Mouse (Mus musculus): ENCODE data around the gene Card19. TPM values are rescaled to one million over a fixed set of nuclear protein-coding genes. Genes with fewer than 3 reads are reported as not detected.
A peak's percentile ranks its signal among the peaks of the same experiment; 100 is the strongest.

Card19 gene
- polyA plus RNA-seq, 1 experiment from 2014 or later = 50.3 TPM

DNA sequence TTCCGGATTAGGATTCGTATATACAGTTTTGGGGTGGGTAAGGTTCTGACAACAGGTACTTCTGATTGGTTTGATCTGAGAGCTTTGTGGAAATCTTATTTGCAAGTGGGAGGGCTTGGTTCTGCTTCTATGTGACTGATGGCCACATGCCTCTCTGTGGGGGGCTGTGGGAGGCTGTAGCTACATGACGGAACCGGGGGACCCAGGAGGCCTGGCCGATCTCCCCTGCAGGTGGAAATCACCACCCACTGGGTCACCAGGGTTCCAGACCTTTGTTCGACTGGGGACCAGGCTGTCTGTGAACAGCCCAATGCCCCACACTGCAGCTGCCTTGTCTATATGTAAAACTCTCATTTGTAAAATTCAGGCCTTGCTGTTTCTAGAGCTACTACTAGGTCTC, 8.9 kb upstream of the Card19 start:
- ATAC-seq (ENCODE audit: insufficient number of reproducible peaks, insufficient read depth, low FRiP score, low TSS enrichment) = no peak
- H3K4me2 ChIP-seq (replicated peaks) = no peak overlapping the region

GRCm38 (mm10) chr13:49224314-49224713, 8.5 kb upstream of the Card19 start:
- no peaks in the 10 kb centered on the region for H3K4me1 ChIP-seq
- no peak overlapping the region for H3K9ac ChIP-seq
- 0 out of 2 replicates have a peak, but pooled peaks have one; percentile 6 for ATAC-seq (ENCODE audit: insufficient number of reproducible peaks, insufficient read depth, low FRiP score, low TSS enrichment)
- 16% methylated on average over 10 of the region's 10 CpGs for WGBS
- H3K9me3 ChIP-seq = no peaks in the 10 kb centered on the region
- no peak overlapping the region for H3K27ac ChIP-seq
- no peaks in the 10 kb centered on the region for H3K36me3 ChIP-seq
- no peak overlapping the region for H3K4me2 ChIP-seq (replicated peaks)
- H3K4me3 ChIP-seq = no peak overlapping the region
- 0 out of 2 replicates have a peak, but pooled peaks cover 4% of the 10 kb centered on the region for H3K27me3 ChIP-seq

More for the DNA sequence above, 8.9 kb upstream of the Card19 start:
- Histone ChIP-seq H3K4me3 (no peak overlapping the region), H3K9me3 (no peaks in the 10 kb centered on the region), H3K9ac (no peak overlapping the region), H3K27ac (no peak overlapping the region), H3K36me3 (no peaks in the 10 kb centered on the region), H3K27me3 (0 out of 2 replicates have a peak, but pooled peaks cover 4% of the 10 kb centered on the region), H3K4me1 (no peaks in the 10 kb centered on the region)
- 20% methylated on average over 6 of the region's 6 CpGs for WGBS

GRCm38 (mm10) chr13:49220912-49221311, 5.1 kb upstream of the Card19 start:
- Histone ChIP-seq H3K4me1 (peaks cover 12% of the 10 kb centered on the region; the same call in 1 of the 2 replicates), H3K4me2 (replicated peaks) (no peak overlapping the region), H3K9ac (no peak overlapping the region), H3K9me3 (no peaks in the 10 kb centered on the region), H3K27ac (no peak overlapping the region), H3K4me3 (no peak overlapping the region), H3K27me3 (0 out of 2 replicates have a peak, but pooled peaks cover 9% of the 10 kb centered on the region), H3K36me3 (no peaks in the 10 kb centered on the region)
- no peak for ATAC-seq (ENCODE audit: insufficient number of reproducible peaks, insufficient read depth, low FRiP score, low TSS enrichment)
- WGBS = 17% methylated on average over 5 of the region's 5 CpGs

- Histone ChIP-seq H3K36me3 (no peaks in the 10 kb centered on the region), H3K4me2 (replicated peaks) (no peak overlapping the region), H3K4me1 (peaks cover 20% of the 10 kb centered on the region), H3K27me3 (0 out of 2 replicates have a peak, but pooled peaks cover 8% of the 10 kb centered on the region), H3K9me3 (no peaks in the 10 kb centered on the region), H3K27ac (no peak overlapping the region), H3K4me3 (no peak overlapping the region), H3K9ac (no peak overlapping the region)
- ATAC-seq (ENCODE audit: insufficient number of reproducible peaks, insufficient read depth, low FRiP score, low TSS enrichment) = no peak
- WGBS = 85% methylated on average over 4 of the region's 4 CpGs
Measured at GRCm38 (mm10) chr13:49219367-49219766, 3.5 kb upstream of the Card19 start.

GRCm38 (mm10) chr13:49218651-49219050, 2.8 kb upstream of the Card19 start:
- H3K4me3 ChIP-seq = no peak overlapping the region
- no peaks in the 10 kb centered on the region for H3K36me3 ChIP-seq
- H3K27me3 ChIP-seq = 0 out of 2 replicates have a peak, but pooled peaks cover 6% of the 10 kb centered on the region
- H3K9ac ChIP-seq = no peak overlapping the region
- ATAC-seq (ENCODE audit: insufficient number of reproducible peaks, insufficient read depth, low FRiP score, low TSS enrichment) = no peak
- 62% methylated on average over 3 of the region's 3 CpGs for WGBS
- no peak overlapping the region for H3K27ac ChIP-seq
- no peak overlapping the region for H3K4me2 ChIP-seq (replicated peaks)
- no peaks in the 10 kb centered on the region for H3K9me3 ChIP-seq
- peaks cover 27% of the 10 kb centered on the region for H3K4me1 ChIP-seq

DNA sequence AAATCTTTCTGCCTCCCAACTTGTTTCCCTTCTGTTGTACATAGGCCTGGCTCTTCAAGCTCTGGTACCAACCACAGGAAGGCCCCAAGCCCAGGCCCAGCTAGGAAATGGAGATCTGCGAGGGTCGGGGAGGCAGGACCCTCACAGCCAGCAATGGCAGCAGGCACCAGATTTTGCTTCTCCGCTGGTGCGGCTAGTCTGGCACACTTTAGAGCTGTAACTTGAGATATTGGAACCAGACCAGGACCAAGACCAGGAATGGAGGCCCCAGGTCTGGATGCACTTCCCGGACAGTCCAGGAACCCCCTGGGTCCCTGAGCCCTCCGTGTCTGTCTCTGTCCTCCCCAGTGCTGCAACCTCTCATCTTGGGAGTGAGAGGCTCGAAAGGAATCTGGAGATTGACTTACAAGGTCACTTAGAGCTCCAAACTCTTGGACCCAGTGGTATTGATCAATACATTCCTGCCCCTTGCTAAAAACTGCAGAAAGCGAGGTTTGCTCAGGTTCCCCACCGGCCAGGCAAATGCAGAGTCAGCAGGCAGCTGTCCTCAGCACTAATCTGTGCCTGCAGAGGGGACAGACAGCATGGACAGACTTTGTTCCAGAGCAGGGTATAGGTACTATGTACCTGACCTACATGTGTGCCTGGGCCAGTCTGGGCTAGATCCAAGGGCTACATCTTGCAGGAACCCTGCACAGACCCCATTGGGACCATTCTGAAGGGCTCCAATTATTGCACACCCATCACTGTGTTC, 1.1 kb upstream of the Card19 start:
- H3K4me1 ChIP-seq = peaks cover 32% of the 10 kb centered on the region
- no peak overlapping the region; the same call in 1 of the 2 replicates for H3K9ac ChIP-seq
- ATAC-seq (ENCODE audit: insufficient number of reproducible peaks, insufficient read depth, low FRiP score, low TSS enrichment) = no peak
- H3K4me2 ChIP-seq (replicated peaks) = no peak overlapping the region; the same call in 1 of the 2 replicates
- 30% methylated on average over 9 of the region's 9 CpGs for WGBS
- no peak overlapping the region for H3K27ac ChIP-seq
- 0 out of 2 replicates have a peak, but pooled peaks cover 6% of the 10 kb centered on the region for H3K27me3 ChIP-seq
- H3K4me3 ChIP-seq = no peak overlapping the region
- no peaks in the 10 kb centered on the region for H3K9me3 ChIP-seq
- H3K36me3 ChIP-seq = no peaks in the 10 kb centered on the region

DNA sequence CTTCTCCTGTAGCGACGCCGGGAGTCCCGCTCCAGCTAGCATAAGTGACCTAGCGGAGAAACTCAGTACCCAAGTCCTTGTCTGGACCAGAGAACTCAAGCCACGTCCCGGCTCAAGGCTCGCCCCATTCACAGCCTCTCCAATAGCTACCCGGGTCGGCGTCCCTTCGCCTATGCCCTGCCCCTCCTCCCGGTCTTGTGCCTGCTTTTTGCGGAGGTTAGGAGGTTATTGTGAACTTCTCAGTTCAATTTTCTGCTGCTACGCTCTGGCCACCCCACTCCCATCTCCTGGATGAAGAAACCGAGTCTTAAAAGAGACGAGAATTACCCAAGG, 349 bp upstream of the Card19 start:
- 0 out of 2 replicates have a peak, but pooled peaks cover 6% of the 10 kb centered on the region for H3K27me3 ChIP-seq
- peak overlapping the region; percentile 85 for H3K9ac ChIP-seq
- peak overlapping the region; percentile 79 for H3K4me2 ChIP-seq (replicated peaks)
- WGBS = 2% methylated on average over 17 of the region's 17 CpGs
- no peak overlapping the region for H3K27ac ChIP-seq
- peak overlapping the region; percentile 75 for H3K4me3 ChIP-seq
- H3K9me3 ChIP-seq = no peaks in the 10 kb centered on the region
- ATAC-seq (ENCODE audit: insufficient number of reproducible peaks, insufficient read depth, low FRiP score, low TSS enrichment) = no peak; the same call in 1 of the 2 replicates
- H3K4me1 ChIP-seq = peaks cover 39% of the 10 kb centered on the region
- H3K36me3 ChIP-seq = no peaks in the 10 kb centered on the region

GRCm38 (mm10) chr13:49215128-49215503, 721 bp downstream of the Card19 start:
- no peaks in the 10 kb centered on the region for H3K36me3 ChIP-seq
- 0 out of 2 replicates have a peak overlapping the region, but pooled peaks have one; percentile 76 for H3K27ac ChIP-seq
- 7% methylated on average over 5 of the region's 5 CpGs for WGBS
- 0 out of 2 replicates have a peak, but pooled peaks cover 6% of the 10 kb centered on the region for H3K27me3 ChIP-seq
- H3K4me2 ChIP-seq (replicated peaks) = peak overlapping the region; percentile 79
- ATAC-seq (ENCODE audit: insufficient number of reproducible peaks, insufficient read depth, low FRiP score, low TSS enrichment) = no peak
- peak overlapping the region; percentile 85 for H3K9ac ChIP-seq
- H3K9me3 ChIP-seq = no peaks in the 10 kb centered on the region
- peak overlapping the region; percentile 75 for H3K4me3 ChIP-seq
- peaks cover 45% of the 10 kb centered on the region for H3K4me1 ChIP-seq

DNA sequence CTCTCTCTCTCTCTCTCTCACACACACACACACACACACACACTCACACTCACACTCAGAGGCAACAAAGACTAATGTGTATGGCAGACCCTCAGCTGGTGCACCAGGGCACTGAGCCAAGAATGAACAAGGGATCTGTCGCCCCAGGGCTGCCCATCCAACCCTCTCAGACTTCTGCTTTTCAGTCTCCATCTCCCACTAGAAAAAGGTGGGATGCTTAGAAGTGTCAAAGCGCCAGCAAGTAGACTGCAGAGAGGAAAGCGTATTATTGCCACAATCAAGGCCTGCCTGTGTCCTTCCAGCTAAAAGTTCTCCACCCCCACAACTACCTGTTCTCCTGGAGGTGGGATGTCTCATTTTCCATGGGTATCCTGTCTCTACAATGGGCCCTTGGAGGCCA, 1.4 kb downstream of the Card19 start:
- no peak for ATAC-seq (ENCODE audit: insufficient number of reproducible peaks, insufficient read depth, low FRiP score, low TSS enrichment)
- Histone ChIP-seq H3K4me1 (peaks cover 47% of the 10 kb centered on the region), H3K4me3 (no peak overlapping the region), H3K9me3 (no peaks in the 10 kb centered on the region), H3K9ac (no peak overlapping the region), H3K27ac (no peak overlapping the region), H3K36me3 (no peaks in the 10 kb centered on the region), H3K27me3 (0 out of 2 replicates have a peak, but pooled peaks cover 6% of the 10 kb centered on the region), H3K4me2 (replicated peaks) (peak overlapping the region; percentile 79)
- 79% methylated on average over 3 of the region's 3 CpGs for WGBS

GRCm38 (mm10) chr13:49213531-49213932, 2.3 kb downstream of the Card19 start:
- Histone ChIP-seq H3K27me3 (0 out of 2 replicates have a peak, but pooled peaks cover 6% of the 10 kb centered on the region), H3K4me3 (no peak overlapping the region), H3K4me2 (replicated peaks) (no peak overlapping the region), H3K4me1 (peaks cover 53% of the 10 kb centered on the region), H3K9ac (no peak overlapping the region), H3K36me3 (no peaks in the 10 kb centered on the region), H3K27ac (no peak overlapping the region), H3K9me3 (no peaks in the 10 kb centered on the region)
- no peak for ATAC-seq (ENCODE audit: insufficient number of reproducible peaks, insufficient read depth, low FRiP score, low TSS enrichment)
- WGBS = 75% methylated on average over 4 of the region's 4 CpGs

DNA sequence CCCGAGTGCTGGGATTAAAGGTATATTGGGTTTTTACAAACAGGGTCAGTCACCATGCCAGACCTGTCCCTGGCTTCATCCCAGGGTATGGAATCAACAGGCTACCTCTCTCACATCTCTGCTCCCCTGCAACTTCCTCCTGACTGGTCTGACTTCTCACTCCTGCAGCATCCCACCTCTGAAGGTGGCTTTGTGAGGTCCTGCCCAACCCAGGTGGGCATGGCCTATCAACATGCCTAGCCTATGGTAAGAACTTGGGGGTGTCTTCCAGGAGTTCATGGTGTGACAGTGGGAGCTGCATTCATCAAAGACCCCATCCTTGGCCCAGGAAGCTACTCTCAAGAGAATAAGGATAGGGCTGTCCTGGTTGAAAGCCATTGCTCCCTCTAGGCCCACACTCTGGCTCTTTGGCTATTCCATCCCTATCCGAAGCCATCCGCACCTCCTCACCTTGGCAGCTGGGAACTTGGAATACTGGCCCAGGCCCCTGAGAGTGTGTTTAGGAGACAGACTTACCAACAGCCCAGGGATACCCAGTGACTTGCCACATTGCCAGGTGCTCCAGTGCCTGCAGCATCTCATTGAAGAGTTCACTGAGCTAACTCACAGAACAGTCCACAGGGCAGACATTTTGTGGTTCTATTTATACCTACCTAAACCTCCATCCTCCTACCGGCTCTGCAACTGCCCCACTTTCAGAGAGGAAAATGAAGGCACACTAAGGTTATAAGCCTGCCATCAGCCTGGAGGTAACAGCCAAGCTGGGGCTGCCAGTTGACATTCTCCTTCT, 2.9 kb downstream of the Card19 start:
- Histone ChIP-seq H3K4me2 (replicated peaks) (no peak overlapping the region), H3K4me1 (peaks cover 53% of the 10 kb centered on the region), H3K27me3 (0 out of 2 replicates have a peak, but pooled peaks cover 6% of the 10 kb centered on the region), H3K36me3 (0 out of 2 replicates have a peak, but pooled peaks cover under 1% of the 10 kb centered on the region), H3K9ac (no peak overlapping the region), H3K9me3 (no peaks in the 10 kb centered on the region), H3K27ac (no peak overlapping the region), H3K4me3 (no peak overlapping the region)
- ATAC-seq (ENCODE audit: insufficient number of reproducible peaks, insufficient read depth, low FRiP score, low TSS enrichment) = no peak
- 91% methylated on average over 4 of the region's 4 CpGs for WGBS

All from embryonic facial prominence, embryonic 12.5 days (tissue).